Mouse (Mus musculus): ENCODE measurements around the gene Tipin. TPM values are rescaled to one million over a fixed set of nuclear protein-coding genes. Genes with fewer than 3 reads are reported as not detected.
A peak's percentile ranks its signal among the peaks of the same experiment; 100 is the strongest.

Tipin gene
- 40.5 and 42.0 TPM in 2 replicates for polyA plus RNA-seq (2012; rRNA removed)

- DNase-seq (ENCODE audit: extremely low spot score in 1 of 2, low spot score in 1 of 2): peak; percentile 82 to 95
Measured at GRCm38 (mm10) chr9:64281105-64281780, at the start of gene Tipin. TSS of gene Tipin (plus strand) at chr9:64281581.

- peak in 1 of 2 experiments; percentile 52 for DNase-seq (ENCODE audit: extremely low spot score in 1 of 2, low spot score in 1 of 2)
Measured at GRCm38 (mm10) chr9:64231674-64232073, 49.7 kb upstream of the Tipin start.

- no peak for DNase-seq (ENCODE audit: extremely low spot score in 1 of 2, low spot score in 1 of 2)
Measured at GRCm38 (mm10) chr9:64232257-64232957, 49.0 kb upstream of the Tipin start.

GRCm38 (mm10) chr9:64233656-64234055 is 47.7 kb upstream of the Tipin start:
- no peak for DNase-seq (ENCODE audit: extremely low spot score in 1 of 2, low spot score in 1 of 2)

GRCm38 (mm10) chr9:64234768-64235435 is 46.5 kb upstream of the Tipin start, which contains the start of gene Uchl4:
TSS of gene Uchl4 (plus strand) at chr9:64235201.
- DNase-seq (ENCODE audit: extremely low spot score in 1 of 2, low spot score in 1 of 2): no peak

GRCm38 (mm10) chr9:64236056-64236455 is 45.3 kb upstream of the Tipin start:
- no peak for DNase-seq (ENCODE audit: extremely low spot score in 1 of 2, low spot score in 1 of 2)

- no peak for DNase-seq (ENCODE audit: extremely low spot score in 1 of 2, low spot score in 1 of 2)
Measured at GRCm38 (mm10) chr9:64240116-64240515, 41.3 kb upstream of the Tipin start.

- no peak for DNase-seq (ENCODE audit: extremely low spot score in 1 of 2, low spot score in 1 of 2)
Measured at GRCm38 (mm10) chr9:64240681-64241080, 40.7 kb upstream of the Tipin start.

- DNase-seq (ENCODE audit: extremely low spot score in 1 of 2, low spot score in 1 of 2): no peak
Measured at GRCm38 (mm10) chr9:64242381-64242831, 39.0 kb upstream of the Tipin start.

GRCm38 (mm10) chr9:64249371-64249770 is 32.0 kb upstream of the Tipin start:
- DNase-seq (ENCODE audit: extremely low spot score in 1 of 2, low spot score in 1 of 2): no peak

GRCm38 (mm10) chr9:64250111-64250730 is 31.2 kb upstream of the Tipin start:
- no peak for DNase-seq (ENCODE audit: extremely low spot score in 1 of 2, low spot score in 1 of 2)

GRCm38 (mm10) chr9:64252591-64253020 is 28.8 kb upstream of the Tipin start:
- DNase-seq (ENCODE audit: extremely low spot score in 1 of 2, low spot score in 1 of 2): no peak

- peak; percentile 98 to 100 for DNase-seq (ENCODE audit: extremely low spot score in 1 of 2, low spot score in 1 of 2)
Measured at GRCm38 (mm10) chr9:64253021-64253904, 28.1 kb upstream of the Tipin start, which contains the start of gene Map2k1. TSS of gene Map2k1 (minus strand) at chr9:64253631.

GRCm38 (mm10) chr9:64255422-64255821 is 26.0 kb upstream of the Tipin start:
- no peak for DNase-seq (ENCODE audit: extremely low spot score in 1 of 2, low spot score in 1 of 2)

GRCm38 (mm10) chr9:64256204-64256603 is 25.2 kb upstream of the Tipin start:
- DNase-seq (ENCODE audit: extremely low spot score in 1 of 2, low spot score in 1 of 2): no peak

GRCm38 (mm10) chr9:64259906-64260305 is 21.5 kb upstream of the Tipin start:
- DNase-seq (ENCODE audit: extremely low spot score in 1 of 2, low spot score in 1 of 2): no peak

GRCm38 (mm10) chr9:64261023-64261422 is 20.4 kb upstream of the Tipin start:
- peak in 1 of 2 experiments; percentile 33 for DNase-seq (ENCODE audit: extremely low spot score in 1 of 2, low spot score in 1 of 2)

GRCm38 (mm10) chr9:64264813-64265212 is 16.6 kb upstream of the Tipin start:
- peak; percentile 20 to 46 for DNase-seq (ENCODE audit: extremely low spot score in 1 of 2, low spot score in 1 of 2)

GRCm38 (mm10) chr9:64267231-64267630 is 14.2 kb upstream of the Tipin start:
- no peak for DNase-seq (ENCODE audit: extremely low spot score in 1 of 2, low spot score in 1 of 2)

- DNase-seq (ENCODE audit: extremely low spot score in 1 of 2, low spot score in 1 of 2): no peak
Measured at GRCm38 (mm10) chr9:64268196-64268595, 13.2 kb upstream of the Tipin start.

Measured in frontal cortex, adult 2 months (tissue).